Mouse (Mus musculus) thymus, adult 2 months (tissue): ENCODE results near the gene Gm10639.
"Not testable (repeated sequence)": the region's sequence is repeated elsewhere in the genome, so short reads cannot be mapped to it uniquely, and the experiment has no call there.

ENCODE experiments used
- CTCF ChIP-seq: fragments of 200-500 bp; IDR thresholded peaks from 2 replicates; pipeline ENCODE4 v1.5.1; 2012; ENCODE audit warnings: mild to moderate bottlenecking, control low read depth, low read length, moderate library complexity, borderline replicate concordance; ENCODE audit not compliant: control insufficient read depth, poor library complexity, insufficient read depth; ENCODE audit errors: extremely low read depth
- POLR2A ChIP-seq: fragments of 200-500 bp; IDR thresholded peaks from 2 replicates; pipeline ENCODE4 v1.6.1; 2012; ENCODE audit warnings: mild to moderate bottlenecking, low read length, control low read depth, moderate library complexity; ENCODE audit not compliant: control insufficient read depth, poor library complexity, insufficient read depth; ENCODE audit errors: extremely low read depth

GRCm38 (mm10) chr9:78308122-78308521 is 18.4 kb downstream of the Gm10639 start:
- not testable (repeated sequence) for TF ChIP-seq CTCF, POLR2A
